Mouse (Mus musculus) CD4-positive, CD25-positive, alpha-beta regulatory T cell (primary cell): ENCODE data around the gene Grik3. TPM values are rescaled to one million over a fixed set of nuclear protein-coding genes. Genes with fewer than 3 reads are reported as not detected.

Source experiments
- polyA plus RNA-seq: library from polyadenylated mRNA; unstranded; fragments of 100-300 nt; shearing (Covaris generic); gene quantifications from one replicate; pipeline ENCODE4 v1.2.1, GENCODE M21; 2017

The Grik3 gene
- polyA plus RNA-seq = not detected

GRCm38 (mm10) chr4:125490661-125491504 is at the start of gene Grik3:
Gene Grik3 (plus strand): TSS chr4:125490700.

